Mouse (Mus musculus) layer of hippocampus, adult 2 months (tissue): Measurements from ENCODE around the gene Usp49. TPM values are rescaled to one million over a fixed set of nuclear protein-coding genes. Genes with fewer than 3 reads are reported as not detected.
"Not testable (repeated sequence)": the region's sequence is repeated elsewhere in the genome, so short reads cannot be mapped to it uniquely, and the experiment has no call there.

ENCODE experiments used
- DNase-seq, 2 experiments: peaks; one replicate each; pipeline ENCODE4 v3.0.0; 2022; ENCODE audit warnings: low spot score in 2 of 2
- H3K27ac ChIP-seq: fragments of 200-600 bp; 2 replicates; pipeline ENCODE4 v1.8.1; 2022
- H3K4me3 ChIP-seq: fragments of 200-600 bp; 2 replicates; pipeline ENCODE4 v1.8.1; 2022; ENCODE audit warnings: mild to moderate bottlenecking
- CTCF ChIP-seq: fragments of 200-600 bp; conservative IDR thresholded peaks from 2 replicates; pipeline ENCODE4 v1.8.1; 2022; ENCODE audit warnings: antibody characterized with exemption, mild to moderate bottlenecking, moderate library complexity
- total RNA-seq, 2 experiments: library from RNA; stranded (reverse); gene quantifications; 2 replicates each; pipeline ENCODE4 v1.2.3; 2021

Usp49 gene
- total RNA-seq, 2 experiments from 2014 or later, result 11.5 to 12.3 TPM

GRCm38 (mm10) chr17:47597838-47598579 lies 32.5 kb upstream of the Usp49 start:
- no peak for DNase-seq
- no peak overlapping the region for H3K4me3 ChIP-seq
- H3K27ac ChIP-seq, result peak overlapping the region; percentile 14; the same call in 1 of the 2 replicates
- peak; percentile 82 for TF ChIP-seq CTCF

- peak overlapping the region; percentile 14; the same call in 1 of the 2 replicates for H3K27ac ChIP-seq
Measured at GRCm38 (mm10) chr17:47598580-47599304, 31.7 kb upstream of the Usp49 start.

GRCm38 (mm10) chr17:47599511-47600297 lies 30.8 kb upstream of the Usp49 start:
- no peak for DNase-seq
- H3K4me3 ChIP-seq, result no peak overlapping the region
- TF ChIP-seq CTCF, result no peak
- peak overlapping the region; percentile 0; the same call in 1 of the 2 replicates for H3K27ac ChIP-seq

More at GRCm38 (mm10) chr17:47598580-47599304, 31.7 kb upstream of the Usp49 start:
- not testable (repeated sequence) for H3K4me3 ChIP-seq, DNase-seq

- Histone ChIP-seq H3K27ac (no peak overlapping the region), H3K4me3 (no peak overlapping the region)
- TF ChIP-seq CTCF, result no peak
- DNase-seq, result no peak
Measured at GRCm38 (mm10) chr17:47600601-47601388, 29.7 kb upstream of the Usp49 start.

- Histone ChIP-seq H3K4me3 (no peak overlapping the region), H3K27ac (no peak overlapping the region)
- TF ChIP-seq CTCF, result no peak
- DNase-seq, result no peak
Measured at GRCm38 (mm10) chr17:47601389-47601755, 29.1 kb upstream of the Usp49 start.

GRCm38 (mm10) chr17:47602289-47602688 lies 28.2 kb upstream of the Usp49 start:
- no peak for DNase-seq
- H3K27ac ChIP-seq, result no peak overlapping the region
- H3K4me3 ChIP-seq, result no peak overlapping the region
- no peak for TF ChIP-seq CTCF

GRCm38 (mm10) chr17:47606220-47606619 lies 24.3 kb upstream of the Usp49 start:
- H3K27ac ChIP-seq, result no peak overlapping the region
- no peak for DNase-seq
- peak; percentile 65 for TF ChIP-seq CTCF
- no peak overlapping the region for H3K4me3 ChIP-seq

- no peak overlapping the region for H3K27ac ChIP-seq
- no peak for DNase-seq
- H3K4me3 ChIP-seq, result no peak overlapping the region
- no peak for TF ChIP-seq CTCF
Measured at GRCm38 (mm10) chr17:47609182-47609581, 21.3 kb upstream of the Usp49 start.

GRCm38 (mm10) chr17:47610849-47611660 lies 19.4 kb upstream of the Usp49 start, which contains the start of the genes Bysl, Med20 and Gm20517:
TSS of gene Bysl (minus strand) at chr17:47611492.
TSS of gene Med20 (plus strand) at chr17:47611582.
TSS of gene Gm20517 (plus strand) at chr17:47611589.
- peak; percentile 95 to 99 for DNase-seq
- Histone ChIP-seq H3K27ac (peak within 1 kb of the TSS; percentile 97), H3K4me3 (peak within 1 kb of the TSS; percentile 95)
- TF ChIP-seq CTCF, result peak; percentile 96

- peak overlapping the region; percentile 97 for H3K27ac ChIP-seq
- no peak for DNase-seq
- no peak for TF ChIP-seq CTCF
- H3K4me3 ChIP-seq, result peak overlapping the region; percentile 95
Measured at GRCm38 (mm10) chr17:47611661-47611982, 18.9 kb upstream of the Usp49 start.

- no peak overlapping the region for H3K27ac ChIP-seq
- DNase-seq, result no peak
- no peak overlapping the region for H3K4me3 ChIP-seq
- peak; percentile 88 for TF ChIP-seq CTCF
Measured at GRCm38 (mm10) chr17:47614018-47614417, 16.5 kb upstream of the Usp49 start.

GRCm38 (mm10) chr17:47616119-47616518 lies 14.4 kb upstream of the Usp49 start:
- no peak for DNase-seq
- TF ChIP-seq CTCF, result no peak
- Histone ChIP-seq H3K27ac (no peak overlapping the region), H3K4me3 (no peak overlapping the region)
